Mouse (Mus musculus): ENCODE results near the gene Stat4. TPM values are rescaled to one million over a fixed set of nuclear protein-coding genes. Genes with fewer than 3 reads are reported as not detected.

Stat4 gene
- polyA plus RNA-seq (2017; shearing (Covaris generic)) = 504 TPM

DNA sequence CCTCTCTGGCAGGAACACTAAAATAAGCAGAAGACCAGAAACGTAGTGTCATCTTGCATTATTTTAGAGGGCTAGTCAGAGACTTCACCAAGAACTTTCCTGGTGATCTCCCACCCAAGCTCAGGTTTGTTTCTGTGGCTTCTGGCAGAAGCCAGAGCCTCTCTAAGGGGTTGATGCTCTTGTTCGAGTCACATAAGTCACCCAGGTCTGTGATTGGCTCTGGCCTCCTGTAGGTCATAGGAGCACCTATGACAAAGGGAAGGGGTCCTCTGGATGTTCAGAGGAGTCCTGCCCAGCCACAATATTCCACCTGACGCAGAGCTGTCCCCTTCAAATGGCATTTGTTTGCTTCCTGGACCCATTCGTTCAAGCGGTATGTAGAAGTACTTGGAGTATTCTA lies at the start of gene Stat4:
Gene Stat4 (plus strand): TSS at position 301 of the 400 bp plus-strand sequence.

DNA sequence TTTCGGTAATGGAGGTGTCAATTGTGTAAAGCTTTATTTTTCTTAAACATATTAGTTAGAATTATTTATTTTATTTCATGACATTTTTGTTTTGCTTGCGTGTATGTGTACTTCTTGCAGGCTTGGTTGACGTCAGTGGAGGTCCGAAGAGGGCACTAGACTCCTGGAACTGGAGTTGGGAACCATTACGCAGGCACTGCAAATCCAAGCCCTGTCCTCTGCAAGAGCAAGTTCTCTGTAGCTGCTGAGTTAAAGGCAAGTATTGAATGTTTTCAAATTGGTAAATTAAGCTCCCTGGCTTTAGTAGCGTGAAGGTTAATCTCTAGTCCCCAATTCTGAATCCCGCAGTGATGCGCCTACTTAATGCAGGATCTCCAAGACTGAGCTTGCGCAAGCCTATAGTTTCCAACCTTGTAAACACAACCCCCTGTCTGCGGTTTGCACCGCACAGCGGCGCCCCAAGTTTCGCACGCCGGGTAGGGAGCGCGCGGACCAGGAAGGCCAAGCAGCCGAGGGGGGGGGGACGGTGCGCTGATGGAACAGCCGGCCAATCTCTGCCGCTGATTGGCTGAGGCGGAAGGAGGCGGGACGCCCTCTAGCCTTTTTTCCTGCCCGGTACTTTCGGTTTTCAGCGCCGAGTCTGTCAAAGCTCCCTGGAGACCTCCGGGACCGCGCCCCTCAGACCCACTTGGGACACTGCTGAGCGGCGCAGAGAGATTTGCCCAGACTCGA lies 132.1 kb downstream of the Stat4 start, which contains the start of gene Stat1:
Gene Stat1 (plus strand): TSS at position 581 of the 732 bp plus-strand sequence.

Other genes with a start within 250 kb of the Stat4 start
- gene Myo1b, start 71.1 kb upstream of the Stat4 start, polyA plus RNA-seq (2017; shearing (Covaris generic)) = 1.5 TPM
- gene Stat1, start 132.3 kb downstream of the Stat4 start, polyA plus RNA-seq (2017; shearing (Covaris generic)) = 232 TPM
- gene Gls, start 246.1 kb downstream of the Stat4 start, polyA plus RNA-seq (2017; shearing (Covaris generic)) = 335 TPM

Data from effector memory CD4-positive, alpha-beta T cell, adult 7 months (primary cell).